Mouse (Mus musculus) cerebellum, adult 2 months (tissue): Measurements from ENCODE around the gene Cadps.

ENCODE experiments used
- CTCF ChIP-seq: fragments of 200-500 bp; IDR thresholded peaks from 2 replicates; pipeline ENCODE4 v1.5.1; 2011; ENCODE audit warnings: low read depth, mild to moderate bottlenecking, control low read depth, low read length, moderate library complexity, borderline replicate concordance; ENCODE audit not compliant: insufficient read depth
- POLR2A ChIP-seq: fragments of 200-500 bp; IDR thresholded peaks from 2 replicates; pipeline ENCODE4 v1.6.1; 2011; ENCODE audit warnings: low read length, control low read depth, borderline replicate concordance; ENCODE audit not compliant: insufficient read depth

DNA sequence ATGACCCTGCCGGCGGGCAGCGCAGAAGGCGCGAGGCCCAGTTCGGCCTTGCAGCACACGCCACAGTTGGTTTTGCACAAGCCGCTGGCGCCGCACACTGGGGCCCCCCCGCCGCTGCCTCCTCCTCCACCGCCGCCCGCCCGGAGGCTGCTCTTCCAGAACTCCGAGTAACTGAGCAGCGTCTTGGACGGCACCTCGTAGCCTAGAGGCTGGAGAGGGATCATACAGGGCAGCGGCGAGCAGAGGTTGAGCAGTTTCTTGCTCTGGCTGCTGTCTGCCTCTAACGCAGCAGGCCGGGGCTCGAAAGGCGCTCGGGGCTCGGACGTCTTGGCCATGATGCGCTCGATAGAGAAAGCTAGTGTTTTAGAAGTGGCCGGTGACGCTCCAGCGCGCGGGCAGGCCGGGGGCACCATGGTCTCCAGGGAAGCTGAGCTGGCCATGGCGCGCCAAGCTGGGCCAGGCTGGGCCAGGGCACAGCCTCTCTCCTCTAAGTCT is 478.1 kb downstream of the Cadps start:
- TF ChIP-seq POLR2A = no peak
- no peak for TF ChIP-seq CTCF
